Mouse (Mus musculus) liver, adult 2 months (tissue): ENCODE results near the gene Pidd1. TPM values are rescaled to one million over a fixed set of nuclear protein-coding genes. Genes with fewer than 3 reads are reported as not detected.
A peak's percentile ranks its signal among the peaks of the same experiment; 100 is the strongest.

Experiments used
- DNase-seq: peaks from one replicate; pipeline ENCODE4 v3.0.0-alpha.2; 2011; ENCODE audit warnings: low read depth, low spot score; ENCODE audit errors: extremely low read depth
- H3K27ac ChIP-seq: fragments of 200-500 bp; replicated peaks from 2 replicates; pipeline ENCODE4 v1.5.1; 2012; ENCODE audit warnings: low read depth, mild to moderate bottlenecking, control low read depth, inconsistent platforms, low read length; ENCODE audit not compliant: insufficient read depth
- H3K27me3 ChIP-seq: fragments of 200-500 bp; 2 replicates; pipeline ENCODE4 v1.6.1; 2012; ENCODE audit warnings: mild to moderate bottlenecking, moderate library complexity, low read length, inconsistent platforms; ENCODE audit not compliant: control insufficient read depth, insufficient read depth
- H3K36me3 ChIP-seq: fragments of 200-500 bp; 2 replicates; pipeline ENCODE4 v1.6.1; 2012; ENCODE audit warnings: low read length, inconsistent platforms; ENCODE audit not compliant: control insufficient read depth, insufficient read depth
- H3K4me1 ChIP-seq: fragments of 200-500 bp; 2 replicates; pipeline ENCODE4 v1.6.1; 2011; ENCODE audit warnings: low read length; ENCODE audit not compliant: control insufficient read depth, insufficient read depth
- H3K4me3 ChIP-seq: fragments of 200-500 bp; 2 replicates; pipeline ENCODE4 v1.5.1; 2011; ENCODE audit warnings: low read depth, mild to moderate bottlenecking, control low read depth, low read length, moderate library complexity; ENCODE audit not compliant: insufficient read depth
- H3K79me2 ChIP-seq: fragments of 200-500 bp; 2 replicates; pipeline ENCODE4 v1.6.1; 2012; ENCODE audit warnings: inconsistent platforms, mild to moderate bottlenecking, low read length, moderate library complexity; ENCODE audit not compliant: control insufficient read depth, insufficient read depth
- H3K9ac ChIP-seq: fragments of 200-500 bp; 2 replicates; pipeline ENCODE4 v1.6.1; 2012; ENCODE audit warnings: low read depth, mild to moderate bottlenecking, control low read depth, inconsistent platforms, low read length
- CTCF ChIP-seq: fragments of 200-500 bp; IDR thresholded peaks from 2 replicates; pipeline ENCODE4 v1.5.1; 2011; ENCODE audit warnings: low read depth, low read length, control low read depth
- POLR2A ChIP-seq: fragments of 200-500 bp; IDR thresholded peaks from 2 replicates; pipeline ENCODE4 v1.6.1; 2011; ENCODE audit warnings: low read length, control low read depth; ENCODE audit not compliant: insufficient read depth; ENCODE audit errors: extremely low read depth
- WGBS: fragments of 180-500 bp; shearing (Covaris S2); methylation state at CpG from one replicate; pipeline ENCODE4 v1.1.7; 2018; 5-methylcytosine and 5-hydroxymethylcytosine counted together
- polyA plus RNA-seq: library from polyadenylated mRNA; depleted of rRNA; stranded (reverse); fragments of >200 nt; gene quantifications from 2 replicates; pipeline ENCODE4 v1.2.3, GENCODE M21; 2012
- total RNA-seq: library from RNA; depleted of rRNA; stranded (reverse); fragments of >200 nt; gene quantifications from 2 replicates; pipeline ENCODE4 v1.2.3, GENCODE M21; 2014

Pidd1 gene
- total and polyA plus RNA-seq, 2 experiments: 0.37 to 4.7 TPM

DNA sequence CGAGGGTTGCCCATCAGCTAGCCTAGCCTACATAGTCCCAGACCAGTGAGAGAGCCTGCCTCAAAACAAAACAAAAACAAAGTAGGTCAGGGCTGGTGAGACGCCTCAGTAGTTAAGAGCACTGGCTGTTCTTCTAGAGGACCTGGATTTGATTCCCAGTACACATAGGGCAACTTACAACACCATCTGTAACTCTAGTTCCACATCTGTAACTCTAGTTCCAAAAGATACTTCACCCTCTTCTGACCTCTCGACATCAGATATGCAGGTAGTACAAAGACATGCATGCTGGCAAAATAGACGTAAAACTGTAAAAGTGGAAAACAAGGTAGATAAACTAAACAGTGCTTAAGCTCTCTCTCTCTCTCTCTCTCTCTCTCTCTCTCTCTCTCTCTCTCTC lies 20.0 kb downstream of the Pidd1 start:
- Histone ChIP-seq H3K36me3 (no peaks in the 10 kb centered on the region), H3K4me1 (peaks cover 12% of the 10 kb centered on the region), H3K27me3 (no peaks in the 10 kb centered on the region), H3K9ac (no peak overlapping the region), H3K79me2 (no peaks in the 10 kb centered on the region), H3K27ac (peak overlapping the region; percentile 34), H3K4me3 (no peak overlapping the region)
- DNase-seq: peak; percentile 89
- WGBS: 25% methylated on average over 4 of the region's 4 CpGs
- TF ChIP-seq CTCF (no peak), POLR2A (no peak)

DNA sequence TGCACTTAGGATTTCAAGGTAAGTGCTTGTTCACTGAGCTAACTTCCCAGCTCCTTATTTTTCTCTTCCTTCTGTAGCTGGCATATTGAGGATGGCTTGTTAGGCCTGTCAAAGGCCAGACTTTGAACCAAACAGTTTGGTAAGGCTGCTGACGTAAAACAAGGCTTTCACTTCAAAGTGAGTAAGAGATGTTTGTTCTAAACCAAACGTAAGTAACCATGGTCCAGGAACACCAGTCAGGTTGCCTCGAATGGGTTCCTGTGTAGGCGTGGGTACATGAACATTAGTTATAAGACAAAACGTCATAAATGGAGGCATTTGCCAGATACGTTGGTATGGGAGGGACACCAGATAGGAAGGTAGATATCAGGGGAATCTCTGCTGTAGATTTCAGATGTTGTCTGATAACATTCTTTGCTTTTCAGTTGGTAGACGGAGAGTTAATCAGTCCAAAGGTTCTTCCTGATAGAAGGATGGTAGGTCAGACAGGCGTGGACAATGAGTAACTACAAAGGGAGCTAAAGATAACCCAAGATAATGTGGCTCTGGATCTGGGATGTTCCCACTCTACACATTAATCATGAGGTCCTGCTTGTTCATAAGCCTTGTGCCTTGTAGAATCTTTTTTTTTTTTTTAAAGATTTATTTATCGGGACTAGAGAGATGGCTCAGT lies 23.7 kb downstream of the Pidd1 start:
- 27% methylated on average over 9 of the region's 9 CpGs for WGBS
- peak; percentile 97 for DNase-seq
- Histone ChIP-seq H3K9ac (no peak overlapping the region), H3K4me3 (no peak overlapping the region), H3K27me3 (no peaks in the 10 kb centered on the region), H3K4me1 (peaks cover 12% of the 10 kb centered on the region), H3K36me3 (no peaks in the 10 kb centered on the region), H3K79me2 (no peaks in the 10 kb centered on the region), H3K27ac (peak overlapping the region; percentile 57)
- TF ChIP-seq CTCF (no peak), POLR2A (no peak)

DNA sequence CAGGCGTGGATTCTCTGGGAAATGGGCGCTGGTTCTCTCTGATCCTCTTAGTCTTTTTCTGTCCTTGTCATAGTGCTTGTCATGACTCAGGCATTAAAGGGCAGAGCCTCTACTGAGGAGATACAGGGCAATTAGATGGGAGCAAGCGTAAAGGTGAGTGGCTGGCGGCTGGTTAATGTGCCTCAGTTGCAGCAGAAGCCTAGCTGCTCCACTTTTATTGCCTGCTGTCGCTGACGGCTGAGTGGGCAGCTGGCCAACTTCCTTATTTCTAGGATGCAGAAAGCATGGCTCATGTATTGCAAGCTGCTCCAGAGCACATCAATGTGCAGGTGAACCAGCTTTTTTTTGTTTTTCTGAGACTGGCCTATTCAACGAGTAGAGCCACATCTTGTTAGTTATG lies 24.9 kb downstream of the Pidd1 start:
- Histone ChIP-seq H3K4me1 (peaks cover 17% of the 10 kb centered on the region), H3K4me3 (no peak overlapping the region), H3K27ac (no peak overlapping the region), H3K36me3 (no peaks in the 10 kb centered on the region), H3K27me3 (no peaks in the 10 kb centered on the region), H3K9ac (no peak overlapping the region), H3K79me2 (no peaks in the 10 kb centered on the region)
- TF ChIP-seq POLR2A (no peak), CTCF (no peak)
- 67% methylated on average over 7 of the region's 7 CpGs for WGBS
- DNase-seq: no peak

DNA sequence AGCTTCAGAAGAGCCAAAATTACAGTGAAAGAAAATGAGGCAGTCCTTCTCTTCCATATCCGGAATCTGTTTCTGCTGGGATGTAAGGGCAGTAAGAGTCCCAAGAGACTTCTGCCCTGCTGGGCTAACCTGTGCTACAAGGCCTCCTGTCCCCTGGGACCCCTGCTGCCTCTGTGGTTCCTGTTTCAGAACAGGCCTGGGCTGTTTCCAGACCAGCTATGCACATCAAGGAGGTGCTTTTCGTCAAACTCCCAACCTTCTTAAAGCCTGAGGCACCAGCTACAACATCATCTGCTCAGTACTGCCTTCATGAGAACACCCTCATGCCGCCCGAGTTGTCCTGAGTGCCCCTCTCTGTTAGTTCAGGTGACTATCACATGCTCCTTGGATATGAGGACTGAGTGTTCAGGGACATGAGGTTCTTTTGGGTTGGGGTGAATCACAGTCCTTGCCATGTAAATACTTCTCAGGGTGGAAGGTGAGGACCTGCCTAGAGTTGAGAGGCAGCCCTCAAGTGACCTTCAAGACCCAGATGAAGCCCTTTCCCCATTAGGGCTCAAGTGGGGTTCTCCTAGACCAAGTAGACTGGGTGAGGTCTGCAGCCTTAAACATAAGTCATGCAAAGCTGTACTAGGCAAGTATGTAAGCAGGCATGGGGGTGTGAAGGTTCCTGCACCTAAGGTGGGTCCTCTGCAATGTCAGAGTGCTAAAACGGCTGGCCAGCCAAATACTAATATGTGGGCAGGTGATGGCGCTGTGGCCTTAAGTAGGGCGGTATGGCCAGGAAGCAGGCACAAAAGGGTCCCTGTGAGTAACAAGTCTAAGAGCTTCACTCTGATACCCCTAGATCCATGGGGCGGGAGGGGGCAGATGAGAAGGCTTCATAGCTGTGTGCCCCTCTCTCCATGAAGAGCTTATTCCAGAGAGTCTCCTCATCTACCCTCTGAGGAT lies 25.8 kb downstream of the Pidd1 start:
- no peaks in the 10 kb centered on the region for H3K27me3 ChIP-seq

DNA sequence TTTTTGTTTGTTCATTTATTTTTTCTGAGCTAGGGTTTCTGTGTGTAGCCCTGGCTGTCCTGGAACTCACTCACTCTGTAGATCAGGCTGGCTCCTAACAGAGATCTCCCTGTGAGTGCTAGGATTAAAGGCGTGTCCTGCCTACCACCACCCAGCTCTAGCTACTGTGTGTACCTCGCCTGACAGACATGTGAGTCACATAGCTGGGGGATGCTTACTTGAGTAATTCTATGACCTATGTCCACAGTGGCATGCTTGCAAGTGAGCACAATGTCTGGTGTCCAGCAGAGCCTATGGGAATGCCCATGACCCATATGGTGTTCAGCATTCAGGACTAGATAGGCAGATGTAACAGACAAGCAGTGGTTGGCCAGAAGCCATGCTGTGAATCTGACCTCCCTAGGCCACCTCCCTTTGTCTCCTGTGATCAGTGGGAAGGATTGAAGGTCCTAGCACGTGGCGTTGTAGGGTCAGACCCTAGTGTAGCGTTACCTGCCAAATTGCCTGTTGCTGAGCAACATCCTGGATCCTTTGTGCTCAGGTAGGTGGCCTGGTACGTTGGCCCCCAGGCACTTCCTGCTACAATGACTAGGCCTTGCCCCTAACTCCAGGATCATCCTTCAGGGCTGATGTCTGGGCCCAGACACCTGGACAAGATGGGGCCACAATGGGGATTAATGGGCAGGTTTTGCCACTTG lies 27.5 kb downstream of the Pidd1 start:
- no peak for DNase-seq
- 88% methylated on average over 6 of the region's 6 CpGs for WGBS
- no peaks in the 10 kb centered on the region for H3K27me3 ChIP-seq
- TF ChIP-seq POLR2A (no peak), CTCF (no peak)
- peaks cover 5% of the 10 kb centered on the region; the same call in 1 of the 2 replicates for H3K79me2 ChIP-seq
- H3K36me3 ChIP-seq: no peaks in the 10 kb centered on the region
- H3K4me1 ChIP-seq: peaks cover 10% of the 10 kb centered on the region
- no peak overlapping the region for H3K27ac ChIP-seq
- no peak overlapping the region for H3K4me3 ChIP-seq
- no peak overlapping the region for H3K9ac ChIP-seq

More for the DNA sequence above, 25.8 kb downstream of the Pidd1 start:
- Histone ChIP-seq H3K79me2 (peaks cover 5% of the 10 kb centered on the region; the same call in 1 of the 2 replicates), H3K36me3 (no peaks in the 10 kb centered on the region), H3K9ac (no peak overlapping the region), H3K27ac (no peak overlapping the region), H3K4me3 (no peak overlapping the region), H3K4me1 (peaks cover 10% of the 10 kb centered on the region)
- WGBS: 85% methylated on average over 8 of the region's 8 CpGs
- no peak for DNase-seq
- TF ChIP-seq POLR2A (no peak), CTCF (peak; percentile 34; the same call in 1 of the 2 replicates)
